Mouse (Mus musculus) forebrain, embryonic 16.5 days (tissue): ENCODE results near the gene Nln. TPM values are rescaled to one million over a fixed set of nuclear protein-coding genes. Genes with fewer than 3 reads are reported as not detected.

Source experiments
- ATAC-seq: fragments of 200-750 bp; cut with Nextera tagmentation; 2 replicates; pipeline ENCODE4 v1.8.0; 2017; ENCODE audit warnings: mild to moderate bottlenecking, moderate library complexity
- H3K27ac ChIP-seq: fragments of 300-500 bp; sonication (generic); 2 replicates; pipeline ENCODE4 v1.5.1; 2014; ENCODE audit warnings: low read length, control low read depth
- H3K27me3 ChIP-seq: fragments of 300-500 bp; sonication (generic); replicated peaks from 2 replicates; pipeline ENCODE4 v1.6.1; 2014; ENCODE audit warnings: low read length; ENCODE audit not compliant: control insufficient read depth, insufficient read depth
- H3K36me3 ChIP-seq: fragments of 300-500 bp; sonication (generic); 2 replicates; pipeline ENCODE4 v1.6.1; 2014; ENCODE audit not compliant: control insufficient read depth, insufficient read depth
- H3K4me1 ChIP-seq: fragments of 300-500 bp; sonication (generic); replicated peaks from 2 replicates; pipeline ENCODE4 v1.6.1; 2014; ENCODE audit warnings: low read length; ENCODE audit not compliant: control insufficient read depth, insufficient read depth
- H3K4me2 ChIP-seq: fragments of 300-500 bp; sonication (generic); 2 replicates; pipeline ENCODE4 v1.6.1; 2014; ENCODE audit warnings: mild to moderate bottlenecking, low read length, control low read depth
- H3K4me3 ChIP-seq: fragments of 300-500 bp; sonication (generic); replicated peaks from 2 replicates; pipeline ENCODE4 v1.5.1; 2014; ENCODE audit warnings: mild to moderate bottlenecking, low read length, control low read depth
- H3K9ac ChIP-seq: fragments of 300-500 bp; sonication (generic); replicated peaks from 2 replicates; pipeline ENCODE4 v1.6.1; 2014; ENCODE audit warnings: low read depth, low read length, control low read depth
- H3K9me3 ChIP-seq: fragments of 300-500 bp; sonication (generic); 2 replicates; pipeline ENCODE4 v1.6.1; 2016; ENCODE audit warnings: low read length; ENCODE audit not compliant: control insufficient read depth
- WGBS: fragments of 180-500 bp; shearing (Covaris S2); extraction: QIAGEN DNeasy Blood & Tissue Kit; methylation state at CpG from one replicate; pipeline ENCODE4 v1.1.7; 2014; 5-methylcytosine and 5-hydroxymethylcytosine counted together
- polyA plus RNA-seq: library from polyadenylated mRNA; unstranded; fragments of >200 nt; fragmentation: Nextera tagmentation; extraction: Ambion mirVana; gene quantifications from 2 replicates; pipeline ENCODE4 v1.2.1, GENCODE M21; 2015

Nln gene
- polyA plus RNA-seq: 40.1 and 45.8 TPM in 2 replicates

DNA sequence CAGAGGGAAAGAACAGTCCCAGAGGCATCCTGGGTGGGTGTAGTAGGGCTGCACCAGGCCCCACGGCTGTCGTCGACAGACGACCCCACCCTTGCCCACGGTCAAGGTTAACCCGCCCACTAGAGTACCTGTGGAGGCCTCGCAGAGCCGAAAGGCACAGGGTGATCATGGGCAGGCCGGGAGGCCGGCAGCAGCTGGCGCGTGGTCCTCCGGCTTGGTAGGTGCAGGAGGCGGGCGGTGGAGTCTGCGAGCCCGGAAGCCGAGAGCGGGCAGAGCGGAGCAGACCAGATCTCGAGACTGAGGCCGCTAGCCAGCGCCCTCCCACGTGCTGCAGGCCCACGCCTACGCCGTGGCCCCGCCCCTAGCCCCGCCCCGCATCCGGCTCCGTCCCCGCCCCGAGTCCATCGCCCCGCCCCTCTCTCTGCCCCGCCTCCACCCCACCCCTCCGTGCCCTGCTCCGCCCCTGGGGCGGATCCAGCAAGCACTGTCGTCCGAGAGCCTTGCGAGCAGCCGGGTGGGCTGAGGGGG, at the start of gene Nln, which contains the start of gene Sgtb:
Nln (minus strand) TSS at position 327 of the 528 bp plus-strand sequence.
Sgtb (plus strand) TSS at position 454 of the 528 bp plus-strand sequence.
- Histone ChIP-seq H3K4me1 (peaks cover 14% of the 10 kb centered on the region), H3K9ac (peak within 1 kb of the TSS; percentile 69), H3K4me3 (peak within 1 kb of the TSS; percentile 62), H3K27ac (peak within 1 kb of the TSS; percentile 82), H3K36me3 (no peaks in the 10 kb centered on the region; the same call in 1 of the 2 replicates), H3K27me3 (no peaks in the 10 kb centered on the region), H3K4me2 (peak within 1 kb of the TSS; percentile 66), H3K9me3 (no peaks in the 10 kb centered on the region)
- 3% methylated on average over 22 of the region's 44 CpGs for WGBS
- ATAC-seq: peak; percentile 93

DNA sequence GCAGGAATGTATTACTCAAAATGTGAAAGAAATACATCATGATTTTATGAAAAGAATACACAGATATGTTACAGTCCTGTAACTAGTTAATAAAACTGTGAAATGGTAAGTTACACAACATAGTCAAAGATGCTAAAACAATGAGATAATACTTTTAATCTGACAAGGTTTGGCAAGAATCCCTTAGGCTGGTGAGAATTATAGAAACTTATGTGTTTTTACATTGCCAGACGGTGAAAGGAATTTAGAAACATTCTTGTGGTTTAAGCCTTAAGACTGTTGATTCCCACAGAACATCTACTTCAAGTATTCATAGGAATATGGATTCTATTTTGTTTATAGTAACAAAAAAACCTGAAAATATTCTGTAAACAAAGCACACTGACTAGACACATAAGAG, 46.3 kb upstream of the Nln start:
- Histone ChIP-seq H3K4me1 (no peaks in the 10 kb centered on the region), H3K4me3 (no peak overlapping the region), H3K9ac (no peak overlapping the region), H3K27ac (no peak overlapping the region), H3K4me2 (no peak overlapping the region), H3K36me3 (peaks cover 7% of the 10 kb centered on the region), H3K27me3 (no peaks in the 10 kb centered on the region), H3K9me3 (no peaks in the 10 kb centered on the region)
- WGBS: 88% methylated on average over 1 of the region's 1 CpGs
- no peak for ATAC-seq

DNA sequence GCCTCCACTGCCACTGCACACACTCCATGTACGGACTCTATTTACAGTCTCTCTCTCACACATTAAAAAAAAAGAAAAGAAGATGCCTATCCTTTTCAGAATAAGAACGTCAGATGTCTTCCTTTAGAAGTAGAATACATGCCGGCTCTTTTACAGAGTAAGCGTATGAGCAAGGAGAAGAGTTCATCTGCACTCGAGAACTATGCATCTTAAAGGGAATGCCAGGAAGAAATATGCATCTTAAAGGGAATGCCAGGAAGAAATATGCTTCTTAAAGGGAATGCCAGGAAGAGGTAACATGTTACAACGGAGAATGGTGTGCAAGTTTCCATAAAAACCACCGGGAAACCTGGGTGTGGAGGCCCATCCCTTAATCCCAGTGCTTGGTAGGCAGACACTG, 45.7 kb upstream of the Nln start:
- no peak overlapping the region for H3K9ac ChIP-seq
- no peaks in the 10 kb centered on the region for H3K27me3 ChIP-seq
- ATAC-seq: no peak
- WGBS: 95% methylated on average over 7 of the region's 7 CpGs
- no peak overlapping the region for H3K27ac ChIP-seq
- peaks cover 7% of the 10 kb centered on the region for H3K36me3 ChIP-seq
- H3K9me3 ChIP-seq: no peaks in the 10 kb centered on the region
- no peak overlapping the region for H3K4me2 ChIP-seq
- H3K4me1 ChIP-seq: no peaks in the 10 kb centered on the region
- no peak overlapping the region for H3K4me3 ChIP-seq

DNA sequence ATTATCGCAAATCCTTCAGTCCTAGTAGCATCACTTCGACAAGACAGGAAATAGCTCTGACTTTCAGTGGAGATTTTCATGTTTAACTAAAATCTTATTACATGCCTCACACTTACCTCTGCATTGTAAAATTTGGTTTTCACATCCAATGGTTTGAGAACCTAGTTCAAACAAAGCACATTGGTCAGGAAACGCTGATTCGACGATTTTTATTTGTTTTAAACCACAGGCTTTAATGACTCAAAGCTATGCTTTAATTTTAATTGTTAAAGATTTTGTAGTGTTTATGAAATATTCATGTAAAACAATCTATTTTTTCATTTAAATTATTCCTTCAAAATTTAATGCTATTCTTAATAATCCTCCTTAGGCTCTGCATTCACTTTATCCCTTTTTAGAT, 44.8 kb upstream of the Nln start:
- H3K27me3 ChIP-seq: no peaks in the 10 kb centered on the region
- ATAC-seq: no peak
- H3K27ac ChIP-seq: no peak overlapping the region
- no peak overlapping the region for H3K4me2 ChIP-seq
- H3K36me3 ChIP-seq: peaks cover 9% of the 10 kb centered on the region
- no peaks in the 10 kb centered on the region for H3K4me1 ChIP-seq
- WGBS: 97% methylated on average over 5 of the region's 5 CpGs
- no peak overlapping the region for H3K4me3 ChIP-seq
- no peaks in the 10 kb centered on the region for H3K9me3 ChIP-seq
- no peak overlapping the region for H3K9ac ChIP-seq

DNA sequence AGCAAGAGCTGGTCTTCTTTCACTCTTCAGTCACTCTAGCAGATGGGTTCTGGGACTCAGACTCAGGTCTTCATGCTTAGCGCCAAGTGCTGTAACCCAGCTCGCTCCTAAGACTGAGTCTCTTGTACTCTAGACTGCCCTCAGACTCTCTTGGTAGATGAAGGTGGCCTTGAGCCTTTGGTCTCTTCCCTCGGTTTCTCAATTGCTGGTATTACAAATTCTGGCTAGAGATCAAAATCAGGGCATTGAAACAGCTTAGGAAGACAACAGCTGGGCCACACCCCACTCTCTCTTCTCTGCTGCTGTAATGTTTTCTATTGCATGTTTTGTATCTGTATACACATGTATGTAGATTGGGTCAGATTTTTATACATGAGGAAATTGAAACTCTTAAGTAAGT, 36.2 kb upstream of the Nln start:
- Histone ChIP-seq H3K4me3 (no peak overlapping the region), H3K9ac (no peak overlapping the region), H3K4me2 (no peak overlapping the region), H3K27me3 (no peaks in the 10 kb centered on the region), H3K36me3 (peaks cover 35% of the 10 kb centered on the region), H3K27ac (no peak overlapping the region), H3K4me1 (no peaks in the 10 kb centered on the region), H3K9me3 (no peaks in the 10 kb centered on the region)
- WGBS: 86% methylated on average over 3 of the region's 3 CpGs
- no peak for ATAC-seq

DNA sequence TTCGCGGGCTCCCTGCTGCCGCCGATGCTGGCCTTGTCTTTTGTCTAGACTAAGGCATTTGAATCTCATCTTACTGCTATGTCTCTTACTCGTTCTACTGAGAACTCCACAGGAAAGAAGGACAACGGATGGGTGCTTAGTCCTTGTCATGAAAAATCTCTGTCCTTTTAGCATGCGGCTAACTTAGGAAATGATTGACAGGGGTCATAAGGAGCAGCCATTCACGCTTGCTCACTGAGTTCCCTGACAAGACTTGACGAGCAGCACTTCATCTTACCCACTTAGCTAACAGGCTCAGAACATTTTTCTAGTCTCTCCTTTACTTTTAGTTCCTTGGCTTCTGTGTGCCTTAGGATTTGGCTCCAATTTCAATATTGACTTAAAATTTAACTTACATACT, 35.5 kb upstream of the Nln start:
- Histone ChIP-seq H3K9me3 (no peaks in the 10 kb centered on the region), H3K27ac (no peak overlapping the region), H3K4me1 (no peaks in the 10 kb centered on the region), H3K4me2 (no peak overlapping the region), H3K4me3 (no peak overlapping the region), H3K36me3 (peaks cover 38% of the 10 kb centered on the region), H3K27me3 (no peaks in the 10 kb centered on the region), H3K9ac (no peak overlapping the region)
- 77% methylated on average over 9 of the region's 9 CpGs for WGBS
- ATAC-seq: no peak

DNA sequence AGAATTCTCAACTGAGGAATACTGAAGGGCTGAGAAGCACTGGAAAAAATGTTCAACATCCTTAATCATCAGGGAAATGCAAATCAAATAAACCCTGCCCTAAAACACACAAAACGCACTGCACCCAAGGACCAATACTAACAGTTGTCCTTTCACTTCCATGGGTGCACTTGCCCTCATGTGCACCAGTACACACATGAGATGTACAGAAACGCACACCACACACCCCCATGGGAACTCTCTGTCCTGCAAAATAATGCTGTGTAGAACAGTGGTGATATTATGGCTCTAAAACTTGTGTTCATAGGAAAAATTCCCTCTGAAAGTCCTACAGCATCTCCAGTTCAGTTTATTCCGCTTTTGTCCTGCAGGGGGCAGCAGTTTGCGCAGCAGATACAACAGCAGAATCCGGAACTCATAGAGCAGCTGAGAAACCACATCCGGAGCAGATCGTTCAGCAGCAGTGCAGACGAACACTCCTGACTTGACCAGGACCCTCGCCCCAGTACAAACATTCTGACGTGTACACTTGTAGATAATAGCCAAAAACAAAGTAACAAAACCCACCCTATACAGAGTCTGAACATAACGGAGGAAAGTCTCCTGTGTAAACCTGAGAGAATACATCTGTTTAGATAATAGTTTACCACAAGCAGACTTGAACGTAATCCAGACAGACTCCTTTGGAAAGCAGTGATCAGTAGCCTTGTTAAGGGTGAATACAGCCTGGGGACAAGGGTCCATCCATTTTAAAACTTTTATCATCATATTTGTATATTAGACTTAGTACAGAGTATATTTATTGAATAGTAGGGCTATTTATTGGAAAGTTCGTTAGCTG, 30.2 kb upstream of the Nln start:
- H3K4me1 ChIP-seq: no peaks in the 10 kb centered on the region; the same call in 1 of the 2 replicates

DNA sequence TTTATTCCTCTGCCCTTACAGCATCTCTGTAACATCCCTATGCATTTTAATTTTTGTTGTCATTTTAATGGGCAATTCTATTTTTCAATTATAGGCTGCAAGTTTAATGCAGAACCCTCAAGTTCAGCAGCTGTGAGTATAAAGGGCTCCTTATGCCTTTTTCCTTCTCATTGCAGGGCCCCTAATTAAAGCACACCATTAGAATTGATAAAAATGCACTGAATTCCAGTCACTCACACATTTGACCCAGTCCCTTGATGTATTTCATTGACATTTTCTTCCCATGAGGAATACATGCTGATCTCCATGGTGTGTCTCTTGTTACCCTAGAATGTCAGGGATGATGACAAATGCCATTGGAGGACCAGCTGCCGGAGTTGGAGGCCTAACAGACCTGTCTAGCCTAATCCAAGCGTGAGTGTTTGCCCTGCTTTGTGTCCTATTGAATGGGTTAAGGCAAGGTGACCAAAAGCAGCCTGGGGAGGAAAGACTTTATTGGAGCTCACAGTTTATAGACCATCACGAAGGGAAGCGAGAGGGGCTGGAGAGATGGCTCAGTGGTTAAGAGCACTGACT, 25.2 kb upstream of the Nln start:
- H3K4me1 ChIP-seq: no peaks in the 10 kb centered on the region; the same call in 1 of the 2 replicates
- WGBS: 48% methylated on average over 4 of the region's 4 CpGs
- no peaks in the 10 kb centered on the region for H3K9me3 ChIP-seq
- no peak overlapping the region for H3K4me2 ChIP-seq
- ATAC-seq: peak; percentile 40; the same call in 1 of the 2 replicates
- H3K27me3 ChIP-seq: no peaks in the 10 kb centered on the region
- H3K4me3 ChIP-seq: no peak overlapping the region
- no peak overlapping the region for H3K9ac ChIP-seq
- H3K36me3 ChIP-seq: peaks cover 25% of the 10 kb centered on the region
- no peak overlapping the region for H3K27ac ChIP-seq

More for the DNA sequence above, 30.2 kb upstream of the Nln start:
- peak; percentile 72 for ATAC-seq
- Histone ChIP-seq H3K36me3 (peaks cover 24% of the 10 kb centered on the region), H3K9ac (no peak overlapping the region), H3K4me3 (no peak overlapping the region), H3K27ac (no peak overlapping the region), H3K27me3 (no peaks in the 10 kb centered on the region), H3K4me2 (no peak overlapping the region), H3K9me3 (no peaks in the 10 kb centered on the region)
- WGBS: 44% methylated on average over 13 of the region's 13 CpGs

DNA sequence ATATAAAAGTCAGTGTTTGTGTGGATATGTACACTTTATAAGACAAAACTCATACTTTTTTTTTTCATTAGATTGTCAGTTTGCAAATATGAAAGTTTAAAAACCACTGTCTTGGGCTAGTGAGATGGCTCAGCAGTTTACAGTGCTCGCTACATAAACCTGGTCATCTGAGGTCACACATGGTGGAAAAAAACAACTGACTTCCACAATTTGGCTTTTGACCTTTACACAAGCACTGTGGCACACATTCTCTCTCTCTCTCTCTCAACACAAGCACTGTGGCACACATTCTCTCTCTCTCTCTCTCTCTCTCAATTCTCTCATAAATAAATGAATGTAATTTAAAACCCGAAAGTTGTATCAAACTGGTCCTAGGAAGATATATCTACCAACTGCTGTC, 23.1 kb upstream of the Nln start:
- H3K27ac ChIP-seq: no peak overlapping the region
- no peak for ATAC-seq
- H3K4me3 ChIP-seq: no peak overlapping the region
- no peaks in the 10 kb centered on the region for H3K9me3 ChIP-seq
- WGBS: 91% methylated on average over 2 of the region's 2 CpGs
- no peaks in the 10 kb centered on the region; the same call in 1 of the 2 replicates for H3K4me1 ChIP-seq
- peaks cover 21% of the 10 kb centered on the region for H3K36me3 ChIP-seq
- H3K4me2 ChIP-seq: no peak overlapping the region
- no peaks in the 10 kb centered on the region for H3K27me3 ChIP-seq
- no peak overlapping the region for H3K9ac ChIP-seq
